Mouse (Mus musculus) heart, postnatal 25 days (tissue): ENCODE measurements around the gene Ins2. TPM values are rescaled to one million over a fixed set of nuclear protein-coding genes. Genes with fewer than 3 reads are reported as not detected.
A peak's percentile ranks its signal among the peaks of the same experiment; 100 is the strongest.

ENCODE experiments used
- DNase-seq: peaks from one replicate; pipeline ENCODE4 v3.0.0; 2022; ENCODE audit warnings: low spot score
- intact Hi-C: fragments of 180-260 bp; cut with DNase I; formaldehyde crosslinking; loops from one replicate; pipeline ENCODE4 v1.15.1; 2025
- microRNA-seq: library from miRNA; unstranded; fragments of <30 nt; microRNA quantifications from one replicate; pipeline ENCODE4 v1.2.0, GENCODE M21; 2022
- total RNA-seq, 2 experiments: library from RNA; stranded (reverse); gene quantifications; 2 replicates each; pipeline ENCODE4 v1.2.3; 2021

Gene Ins2
- total RNA-seq, 2 experiments from 2014 or later = not detected

DNA sequence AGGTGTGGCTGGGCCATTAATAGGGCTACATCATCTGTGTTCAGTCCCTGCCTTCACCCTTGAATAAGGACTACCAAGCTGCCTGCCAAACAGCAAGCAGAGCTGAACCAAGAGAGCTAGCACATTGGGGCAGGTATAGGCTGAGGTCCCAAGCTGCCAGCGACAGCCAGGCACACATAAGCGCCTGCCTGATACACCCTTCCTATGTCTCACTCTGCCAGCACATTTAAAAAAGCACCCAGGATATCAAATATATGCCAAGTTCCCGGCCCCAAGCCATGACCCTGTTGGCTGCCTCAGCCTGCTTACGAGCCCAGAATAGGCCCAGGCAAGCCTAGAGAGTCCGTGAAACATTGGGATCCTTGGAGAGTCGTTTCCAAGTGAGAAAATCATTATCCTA lies 113.4 kb downstream of the Ins2 start:
- no peak for DNase-seq
- intact Hi-C loops = no loop called here

Small RNAs within 50 kb of the gene (microRNA-seq; reads per million reads assigned to microRNA genes)
- 266 reads per million, percentile 68 among the genes with 10 or more reads in this experiment for gene Mir483

Other genes starting within 250 kb of the Ins2 start
- gene Tnnt3, start 244.5 kb downstream of the Ins2 start, total RNA-seq = 1 to 10 TPM in 1 of 2 experiments, not detected in 1; 2.0 TPM
- 10 to 100 TPM; 16.1 to 39.0 TPM for gene Mrpl23, start 210.7 kb downstream of the Ins2 start, total RNA-seq
- gene Igf2, start 76.6 kb downstream of the Ins2 start, total RNA-seq = 100 to 1,000 TPM; 131 to 156 TPM
- not detected for gene Gm49394, start 73.4 kb downstream of the Ins2 start, total RNA-seq
- gene Th, start 187.7 kb upstream of the Ins2 start, total RNA-seq = not detected
- gene Ascl2, start 225.9 kb upstream of the Ins2 start, total RNA-seq = not detected